Mouse (Mus musculus): ENCODE measurements around the gene Tgfbi. TPM values are rescaled to one million over a fixed set of nuclear protein-coding genes. Genes with fewer than 3 reads are reported as not detected.
A peak's percentile ranks its signal among the peaks of the same experiment; 100 is the strongest.

The Tgfbi gene
- polyA plus RNA-seq, 1 experiment from 2014 or later, result 408 TPM

DNA sequence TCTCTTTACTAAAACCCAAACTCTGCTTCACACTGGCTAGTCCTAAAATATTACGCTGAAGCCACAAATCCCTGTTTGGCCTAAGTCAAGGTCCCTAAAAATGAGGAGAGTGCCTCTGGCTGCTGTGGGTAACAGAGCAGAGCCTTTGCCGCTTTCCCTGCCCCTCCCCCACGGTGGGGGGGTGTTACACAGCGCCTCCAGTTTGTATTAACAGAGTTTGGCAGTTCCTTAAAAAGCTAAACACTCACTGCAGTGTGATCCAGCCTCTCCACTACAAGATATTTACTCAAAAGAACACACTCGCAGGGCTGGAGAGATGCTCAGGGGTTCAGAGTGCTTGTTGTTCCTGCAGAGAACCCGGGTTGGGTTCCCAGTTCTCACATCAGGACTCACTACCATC, 49.6 kb downstream of the Tgfbi start:
- Histone ChIP-seq H3K4me2 (replicated peaks; ENCODE audit: low read depth, low read length) (no peak overlapping the region), H3K27ac (ENCODE audit: low read length) (no peak overlapping the region), H3K9me3 (ENCODE audit: low read length) (no peaks in the 10 kb centered on the region), H3K27me3 (replicated peaks; ENCODE audit: insufficient read depth, low read length) (no peaks in the 10 kb centered on the region), H3K4me1 (ENCODE audit: insufficient read depth, low read depth, low read length) (peaks cover 9% of the 10 kb centered on the region; the same call in 1 of the 2 replicates), H3K36me3 (ENCODE audit: insufficient read depth, low read length) (no peaks in the 10 kb centered on the region), H3K4me3 (ENCODE audit: low read depth, low read length) (no peak overlapping the region), H3K9ac (replicated peaks; ENCODE audit: low read depth) (no peak overlapping the region)
- WGBS, result 30% methylated on average over 6 of the region's 6 CpGs
- DNase-seq (ENCODE audit: low spot score) (peak; percentile 75), ATAC-seq (peak; percentile 46)
- no peak for TF ChIP-seq CTCF (IDR thresholded peaks at IDR 0.05)
- 0 out of 2 replicates have a peak, but pooled peaks have one; percentile 13 for TF ChIP-seq EP300 (IDR thresholded peaks at IDR 0.05)

DNA sequence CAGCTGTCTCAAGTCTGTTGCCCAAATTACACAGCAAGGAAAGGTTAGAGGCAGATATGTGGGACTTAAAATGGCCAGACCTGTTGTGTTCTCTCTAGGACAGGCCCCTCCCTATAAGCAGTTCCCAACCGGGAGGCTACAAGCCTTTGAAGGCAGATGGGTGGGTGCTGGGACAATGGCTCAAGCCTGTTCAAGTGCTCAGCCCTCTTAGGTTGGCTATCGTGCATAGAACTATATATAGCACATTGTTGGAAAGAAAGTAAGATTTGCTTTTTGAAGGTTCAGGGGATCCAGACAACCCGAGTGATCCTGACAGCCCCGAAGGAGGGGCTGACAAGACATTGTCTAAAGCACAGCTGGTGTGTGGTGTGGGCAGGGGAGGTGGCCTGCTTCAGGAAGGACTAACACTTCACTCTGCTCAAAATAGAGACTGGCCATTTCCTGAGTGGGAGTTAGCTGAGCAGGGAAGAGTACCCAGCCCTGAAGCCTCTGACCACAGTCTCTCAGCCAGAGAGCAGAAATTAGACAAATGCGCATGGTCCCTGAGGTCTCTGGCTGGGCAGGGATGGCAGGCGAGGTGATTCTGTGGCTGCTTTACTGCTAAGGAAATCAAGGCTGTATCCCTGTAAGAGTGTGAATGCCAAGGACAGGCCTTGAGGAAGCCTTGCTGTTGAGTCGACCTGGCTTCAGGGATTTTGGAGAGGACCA, 52.7 kb downstream of the Tgfbi start:
- no peaks in the 10 kb centered on the region for H3K27me3 ChIP-seq (replicated peaks; ENCODE audit: insufficient read depth, low read length)
- H3K4me3 ChIP-seq (ENCODE audit: low read depth, low read length), result no peak overlapping the region
- peak overlapping the region; percentile 62; the same call in 1 of the 2 replicates for H3K27ac ChIP-seq (ENCODE audit: low read length)
- no peaks in the 10 kb centered on the region for H3K9me3 ChIP-seq (ENCODE audit: low read length)
- H3K4me1 ChIP-seq (ENCODE audit: insufficient read depth, low read depth, low read length), result peaks cover 9% of the 10 kb centered on the region; the same call in 1 of the 2 replicates
- ATAC-seq (peak; percentile 71), DNase-seq (ENCODE audit: low spot score) (peak; percentile 59)
- no peak overlapping the region; the same call in 1 of the 2 replicates for H3K4me2 ChIP-seq (replicated peaks; ENCODE audit: low read depth, low read length)
- 30% methylated on average over 7 of the region's 7 CpGs for WGBS
- TF ChIP-seq EP300 (IDR thresholded peaks at IDR 0.05) (no peak), CTCF (IDR thresholded peaks at IDR 0.05) (no peak)
- no peak overlapping the region for H3K9ac ChIP-seq (replicated peaks; ENCODE audit: low read depth)
- H3K36me3 ChIP-seq (ENCODE audit: insufficient read depth, low read length), result no peaks in the 10 kb centered on the region

DNA sequence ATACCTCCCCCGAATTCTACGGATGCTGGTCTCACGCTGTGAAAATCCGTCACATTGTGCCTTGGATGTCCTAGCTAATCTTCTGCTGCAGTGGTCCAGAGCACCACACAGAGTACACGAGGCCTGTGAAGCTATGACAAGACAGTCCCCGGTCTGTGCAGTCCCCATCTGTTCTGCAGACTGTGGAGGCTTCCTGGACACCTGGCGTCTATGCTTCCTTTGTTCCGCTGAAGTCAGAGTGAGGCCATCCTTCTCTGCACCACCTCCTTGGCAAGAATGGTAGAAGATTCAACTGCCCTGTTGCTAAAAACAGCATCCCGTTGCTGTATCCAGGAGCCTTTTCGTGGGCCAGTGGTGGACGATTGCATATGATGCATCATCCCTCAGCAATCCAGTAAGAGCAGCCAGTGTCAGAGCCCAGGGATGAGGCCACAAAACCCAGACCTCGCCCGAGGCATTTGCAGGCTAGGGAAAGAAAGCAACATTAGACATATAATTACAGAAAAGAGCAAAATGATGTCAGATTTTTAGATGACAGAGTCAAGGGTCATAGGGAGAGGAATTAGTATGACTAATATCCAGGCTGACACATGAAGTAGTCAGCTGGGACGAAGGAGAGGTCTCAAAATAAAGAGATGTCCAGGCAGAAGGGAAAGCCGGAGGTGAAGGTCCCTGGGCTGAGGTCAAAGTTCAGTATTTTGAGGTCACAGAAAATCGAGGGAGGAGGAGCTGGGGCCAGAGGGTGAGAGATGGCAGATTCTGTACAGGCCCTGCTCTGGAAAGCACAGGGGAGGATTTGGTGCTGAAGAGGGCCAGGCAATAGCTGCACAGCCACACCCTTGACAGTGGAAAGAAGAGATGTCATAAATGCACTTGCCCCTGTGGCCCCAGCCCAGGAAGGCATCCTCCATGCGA, 55.2 kb downstream of the Tgfbi start:
- H3K9me3 ChIP-seq (ENCODE audit: low read length), result no peaks in the 10 kb centered on the region
- H3K27ac ChIP-seq (ENCODE audit: low read length), result no peak overlapping the region
- no peaks in the 10 kb centered on the region for H3K36me3 ChIP-seq (ENCODE audit: insufficient read depth, low read length)
- H3K4me3 ChIP-seq (ENCODE audit: low read depth, low read length), result no peak overlapping the region
- WGBS, result 71% methylated on average over 17 of the region's 17 CpGs
- H3K27me3 ChIP-seq (replicated peaks; ENCODE audit: insufficient read depth, low read length), result no peaks in the 10 kb centered on the region
- TF ChIP-seq CTCF (IDR thresholded peaks at IDR 0.05) (no peak), EP300 (IDR thresholded peaks at IDR 0.05) (no peak)
- no peak overlapping the region for H3K4me2 ChIP-seq (replicated peaks; ENCODE audit: low read depth, low read length)
- ATAC-seq (no peak), DNase-seq (ENCODE audit: low spot score) (no peak)
- peaks cover 4% of the 10 kb centered on the region; the same call in 1 of the 2 replicates for H3K4me1 ChIP-seq (ENCODE audit: insufficient read depth, low read depth, low read length)
- no peak overlapping the region for H3K9ac ChIP-seq (replicated peaks; ENCODE audit: low read depth)

DNA sequence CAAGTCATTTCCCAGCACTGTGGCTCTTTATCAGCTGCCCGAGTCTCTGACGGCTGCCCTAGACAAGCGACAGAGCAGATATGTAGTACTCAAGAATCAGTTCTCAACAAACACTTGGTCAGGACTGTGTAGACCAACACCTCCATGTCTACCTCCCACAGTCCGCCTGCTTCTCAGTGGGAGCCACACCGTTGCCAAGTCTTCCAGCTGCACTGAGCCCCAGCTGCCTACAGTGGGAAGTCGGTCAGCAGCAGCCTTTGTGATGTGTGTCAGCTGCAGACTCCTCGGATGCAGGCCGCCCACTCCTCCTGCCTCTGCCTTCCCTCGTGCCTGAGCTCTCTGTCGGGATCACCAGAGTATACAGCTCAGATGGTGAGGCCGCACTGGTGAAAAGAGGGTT, 61.9 kb downstream of the Tgfbi start:
- 36% methylated on average over 11 of the region's 11 CpGs for WGBS
- DNase-seq (ENCODE audit: low spot score), result peak; percentile 45
- no peak for TF ChIP-seq CTCF (IDR thresholded peaks at IDR 0.05)
- no peak for TF ChIP-seq EP300 (IDR thresholded peaks at IDR 0.05)

DNA sequence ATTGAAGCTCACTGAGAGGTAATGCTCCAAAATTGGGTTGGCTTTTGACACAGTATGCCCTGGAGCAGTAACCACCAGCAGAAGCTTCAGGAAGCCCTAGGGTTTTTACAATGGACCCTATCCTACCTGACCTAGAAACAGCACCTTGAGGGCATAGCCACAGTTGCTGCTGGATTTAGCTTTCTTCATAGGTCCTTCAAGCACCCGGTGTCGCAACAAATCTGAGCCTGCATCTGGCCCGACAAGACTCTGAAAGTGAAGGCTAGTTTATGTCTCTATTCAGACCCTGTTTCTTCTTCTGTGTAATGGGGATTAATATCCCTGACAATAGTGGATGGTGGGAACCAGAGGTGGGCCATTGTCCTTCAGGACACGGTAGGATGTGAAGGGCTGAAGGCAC, 68.4 kb downstream of the Tgfbi start:
- no peak overlapping the region for H3K4me2 ChIP-seq (replicated peaks; ENCODE audit: low read depth, low read length)
- no peak overlapping the region for H3K9ac ChIP-seq (replicated peaks; ENCODE audit: low read depth)
- peaks cover 17% of the 10 kb centered on the region for H3K4me1 ChIP-seq (ENCODE audit: insufficient read depth, low read depth, low read length)
- peak overlapping the region; percentile 76 for H3K27ac ChIP-seq (ENCODE audit: low read length)
- DNase-seq (ENCODE audit: low spot score) (peak; percentile 41), ATAC-seq (peak; percentile 14)
- 31% methylated on average over 4 of the region's 4 CpGs for WGBS
- no peak overlapping the region for H3K4me3 ChIP-seq (ENCODE audit: low read depth, low read length)
- no peaks in the 10 kb centered on the region for H3K9me3 ChIP-seq (ENCODE audit: low read length)
- no peaks in the 10 kb centered on the region for H3K36me3 ChIP-seq (ENCODE audit: insufficient read depth, low read length)
- peak; percentile 4; the same call in 1 of the 2 replicates for TF ChIP-seq EP300 (IDR thresholded peaks at IDR 0.05)
- TF ChIP-seq CTCF (IDR thresholded peaks at IDR 0.05), result no peak
- H3K27me3 ChIP-seq (replicated peaks; ENCODE audit: insufficient read depth, low read length), result no peaks in the 10 kb centered on the region

More for the DNA sequence above, 61.9 kb downstream of the Tgfbi start:
- ATAC-seq, result peak; percentile 75
- Histone ChIP-seq H3K27ac (ENCODE audit: low read length) (no peak overlapping the region), H3K9me3 (ENCODE audit: low read length) (no peaks in the 10 kb centered on the region), H3K9ac (replicated peaks; ENCODE audit: low read depth) (no peak overlapping the region), H3K36me3 (ENCODE audit: insufficient read depth, low read length) (no peaks in the 10 kb centered on the region), H3K4me2 (replicated peaks; ENCODE audit: low read depth, low read length) (no peak overlapping the region), H3K27me3 (replicated peaks; ENCODE audit: insufficient read depth, low read length) (no peaks in the 10 kb centered on the region), H3K4me3 (ENCODE audit: low read depth, low read length) (no peak overlapping the region), H3K4me1 (ENCODE audit: insufficient read depth, low read depth, low read length) (no peaks in the 10 kb centered on the region)

DNA sequence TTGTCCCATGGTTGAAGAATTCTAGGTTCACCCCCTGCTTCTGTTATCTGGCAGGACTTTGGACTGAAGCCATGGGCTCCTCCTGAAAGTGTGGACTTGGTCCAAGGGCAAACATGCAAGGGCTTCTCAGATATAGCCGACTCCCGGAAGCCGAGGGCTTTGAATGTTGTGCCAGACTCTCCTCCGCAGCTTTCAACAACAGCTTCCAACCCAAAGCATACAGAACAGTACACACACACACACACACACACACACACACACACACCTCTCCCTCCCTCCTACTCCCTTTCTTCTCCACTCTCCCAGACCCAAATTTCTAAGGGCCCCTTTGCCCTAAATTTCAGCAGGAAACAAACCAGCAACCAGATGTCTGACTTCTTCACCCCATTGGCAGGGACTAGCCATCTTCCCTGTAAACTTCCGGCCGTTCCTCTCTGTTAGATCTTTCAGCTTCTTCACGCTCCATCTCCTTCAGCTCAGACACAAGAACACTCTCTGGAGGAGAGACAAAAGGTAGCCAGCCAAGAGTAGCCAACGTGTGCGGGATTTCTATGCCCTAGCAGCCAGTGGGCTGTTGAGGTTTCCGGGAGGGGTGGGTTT, 69.0 kb downstream of the Tgfbi start:
- no peak overlapping the region for H3K9ac ChIP-seq (replicated peaks; ENCODE audit: low read depth)
- no peak for TF ChIP-seq EP300 (IDR thresholded peaks at IDR 0.05)
- TF ChIP-seq CTCF (IDR thresholded peaks at IDR 0.05), result no peak
- ATAC-seq (peak; percentile 56), DNase-seq (ENCODE audit: low spot score) (peak; percentile 75)
- peaks cover 17% of the 10 kb centered on the region for H3K4me1 ChIP-seq (ENCODE audit: insufficient read depth, low read depth, low read length)
- no peak overlapping the region for H3K4me2 ChIP-seq (replicated peaks; ENCODE audit: low read depth, low read length)
- 15% methylated on average over 10 of the region's 10 CpGs for WGBS
- no peak overlapping the region for H3K4me3 ChIP-seq (ENCODE audit: low read depth, low read length)
- no peaks in the 10 kb centered on the region for H3K9me3 ChIP-seq (ENCODE audit: low read length)
- H3K27me3 ChIP-seq (replicated peaks; ENCODE audit: insufficient read depth, low read length), result no peaks in the 10 kb centered on the region
- H3K27ac ChIP-seq (ENCODE audit: low read length), result peak overlapping the region; percentile 76
- H3K36me3 ChIP-seq (ENCODE audit: insufficient read depth, low read length), result no peaks in the 10 kb centered on the region
